Mouse (Mus musculus): ENCODE results near the gene Mfsd5.

DNA sequence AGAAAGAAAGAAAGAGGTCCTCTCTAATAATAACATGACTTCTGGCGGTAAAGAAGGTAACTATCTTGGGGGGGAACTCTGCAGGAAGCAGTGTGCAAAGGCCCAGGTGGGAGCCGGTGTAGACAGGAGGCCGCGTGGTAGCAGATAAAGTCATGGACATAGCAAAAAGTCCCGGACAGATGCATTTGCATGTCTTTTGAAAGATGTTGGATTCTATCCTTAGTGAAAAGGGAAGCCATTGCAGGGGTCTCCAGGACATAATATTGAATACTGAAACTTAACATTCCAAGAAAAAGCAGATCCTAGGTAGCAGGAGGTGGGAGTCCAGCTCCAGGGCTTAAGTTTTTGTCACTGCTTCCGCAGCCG is 545 bp upstream of the Mfsd5 start:
- TF ChIP-seq CTCF (IDR thresholded peaks at IDR 0.05; ENCODE audit: low read depth) = no peak
- TF ChIP-seq EP300 (IDR thresholded peaks at IDR 0.05; ENCODE audit: low read depth) = no peak

All from liver, postnatal 0 days (tissue).